Comparison of ENCODE assay signal across 8 mouse cellular contexts in genomic region chr13:14040186-14040585, GRCm38 (mm10). TPM values are rescaled to one million over a fixed set of nuclear protein-coding genes. Genes with fewer than 3 reads are reported as not detected.
DNase-seq lines count a peak whose midpoint lies in the region; ATAC-seq and TF ChIP-seq lines count a peak whose summit lies in the region.

No protein-coding gene starts in this region.

- peak overlapping the region; percentile 70 for H3K4me3 ChIP-seq in embryonic facial prominence, embryonic 11.5 days (ENCODE audit: low read depth, low read length)
- peak overlapping the region; percentile 72 for H3K4me3 ChIP-seq in hindbrain, embryonic 16.5 days (ENCODE audit: low read length)
- H3K4me3 ChIP-seq in midbrain, postnatal 0 days (ENCODE audit: low read depth, low read length), result peak overlapping the region; percentile 41

- H3K36me3 ChIP-seq in embryonic facial prominence, embryonic 11.5 days (replicated peaks; ENCODE audit: control insufficient read depth, insufficient read depth, low read depth, low read length), result no peaks in the 10 kb centered on the region
- no peaks in the 10 kb centered on the region for H3K36me3 ChIP-seq in hindbrain, embryonic 16.5 days (ENCODE audit: control insufficient read depth, insufficient read depth, low read length)
- no peaks in the 10 kb centered on the region for H3K36me3 ChIP-seq in midbrain, postnatal 0 days (ENCODE audit: insufficient read depth, low read length)

- TF ChIP-seq CTCF in midbrain, postnatal 0 days (IDR thresholded peaks at IDR 0.05), result no peak

- peak; percentile 38 for DNase-seq in adrenal gland, adult 2 months
- DNase-seq in adrenal gland, postnatal 4 days (ENCODE audit: low spot score in 2 of 2), result no peak
- peak; percentile 45 for DNase-seq in 3134 (ENCODE audit: extremely low read depth, insufficient read length, low spot score)
- no peak for DNase-seq in embryonic facial prominence, embryonic 11.5 days (ENCODE audit: low spot score)
- peak; percentile 43 for DNase-seq in midbrain, postnatal 0 days (ENCODE audit: low spot score)
- DNase-seq in left cerebral cortex, postnatal 36 days (ENCODE audit: low spot score in 2 of 2), result no peak
- no peak for DNase-seq in right cerebral cortex, postnatal 4 days

- H3K9me3 ChIP-seq in embryonic facial prominence, embryonic 11.5 days (replicated peaks; ENCODE audit: control insufficient read depth, low read length), result no peaks in the 10 kb centered on the region
- H3K9me3 ChIP-seq in hindbrain, embryonic 16.5 days (ENCODE audit: control insufficient read depth, low read length), result no peaks in the 10 kb centered on the region
- H3K9me3 ChIP-seq in midbrain, postnatal 0 days (ENCODE audit: low read length), result no peaks in the 10 kb centered on the region

- ATAC-seq in embryonic facial prominence, embryonic 11.5 days (replicated peaks; ENCODE audit: insufficient number of reproducible peaks, low FRiP score, low TSS enrichment, low read depth), result no peak
- no peak for ATAC-seq in hindbrain, embryonic 16.5 days
- ATAC-seq in midbrain, postnatal 0 days (ENCODE audit: low FRiP score), result no peak

- peak overlapping the region; percentile 92 for H3K9ac ChIP-seq in embryonic facial prominence, embryonic 11.5 days (replicated peaks; ENCODE audit: low read length)
- peak overlapping the region; percentile 86 for H3K9ac ChIP-seq in hindbrain, embryonic 16.5 days (ENCODE audit: low read depth, low read length)
- H3K9ac ChIP-seq in midbrain, postnatal 0 days (replicated peaks; ENCODE audit: low read length, poor library complexity, severe bottlenecking), result peak overlapping the region; percentile 71; the same call in 1 of the 2 replicates

- 66% methylated on average over 5 of the region's 5 CpGs for WGBS in embryonic facial prominence, embryonic 11.5 days
- WGBS in hindbrain, embryonic 16.5 days, result 36% methylated on average over 5 of the region's 5 CpGs
- 56% methylated on average over 5 of the region's 5 CpGs for WGBS in midbrain, postnatal 0 days

- H3K4me2 ChIP-seq in embryonic facial prominence, embryonic 11.5 days (ENCODE audit: low read depth, low read length), result peak overlapping the region; percentile 50
- H3K4me2 ChIP-seq in hindbrain, embryonic 16.5 days (ENCODE audit: low read length), result peak overlapping the region; percentile 56
- H3K4me2 ChIP-seq in midbrain, postnatal 0 days (ENCODE audit: low read depth, low read length, poor library complexity, severe bottlenecking), result peak overlapping the region; percentile 58

- intact Hi-C loops in left cerebral cortex, postnatal 36 days (cut with DNase I), result no loop called here

- H3K27ac ChIP-seq in embryonic facial prominence, embryonic 11.5 days (replicated peaks; ENCODE audit: low read depth, low read length), result no peak overlapping the region
- H3K27ac ChIP-seq in hindbrain, embryonic 16.5 days (ENCODE audit: low read depth, low read length), result peak overlapping the region; percentile 98
- no peak overlapping the region for H3K27ac ChIP-seq in midbrain, postnatal 0 days (ENCODE audit: low read depth, low read length)

- H3K27me3 ChIP-seq in embryonic facial prominence, embryonic 11.5 days (ENCODE audit: control insufficient read depth, insufficient read depth, low read length), result no peaks in the 10 kb centered on the region
- H3K27me3 ChIP-seq in hindbrain, embryonic 16.5 days (replicated peaks; ENCODE audit: control insufficient read depth, insufficient read depth, low read length), result no peaks in the 10 kb centered on the region
- no peaks in the 10 kb centered on the region for H3K27me3 ChIP-seq in midbrain, postnatal 0 days (ENCODE audit: insufficient read depth, low read length)

- H3K4me1 ChIP-seq in embryonic facial prominence, embryonic 11.5 days (ENCODE audit: control insufficient read depth, insufficient read depth, low read length), result no peaks in the 10 kb centered on the region
- peaks cover 10% of the 10 kb centered on the region for H3K4me1 ChIP-seq in hindbrain, embryonic 16.5 days (ENCODE audit: control insufficient read depth, insufficient read depth, low read depth, low read length)
- H3K4me1 ChIP-seq in midbrain, postnatal 0 days (ENCODE audit: insufficient read depth, low read length), result peaks cover 3% of the 10 kb centered on the region; the same call in 1 of the 2 replicates

RNA-seq across cellular contexts. Expression of gene Tbce, which starts 0.7 kb away (rescaled TPM):
- 10 to 100 TPM; 35.2 to 45.3 TPM for total RNA-seq in adrenal gland, adult 2 months (2021)
- polyA plus RNA-seq in adrenal gland, adult 2 months (2012; rRNA removed), result 5.4 and 8.4 TPM in 2 replicates
- total RNA-seq in adrenal gland, postnatal 4 days (2021), result 10 to 100 TPM; 62.0 to 63.5 TPM
- polyA plus RNA-seq in embryonic facial prominence, embryonic 11.5 days (2014; fragmentation: Nextera tagmentation; extraction: Ambion mirVana), result 57.4 and 67.7 TPM in 2 replicates
- 98.4 and 102 TPM in 2 replicates for polyA plus RNA-seq in hindbrain, embryonic 16.5 days (2015; fragmentation: Nextera tagmentation; extraction: Ambion mirVana)
- total RNA-seq in midbrain, postnatal 0 days (2014; rRNA removed), result 61.3 and 97.6 TPM in 2 replicates
- polyA plus RNA-seq in midbrain, postnatal 0 days (2015; fragmentation: Nextera tagmentation; extraction: Ambion mirVana), result 91.2 and 93.0 TPM in 2 replicates
- 10 to 100 TPM; 55.6 to 91.8 TPM for total RNA-seq in left cerebral cortex, postnatal 36 days (2021)

RNA-seq across cellular contexts. Expression of gene Arid4b, which starts 22.8 kb away (rescaled TPM):
- 10 to 100 TPM; 25.5 to 34.6 TPM for total RNA-seq in adrenal gland, adult 2 months (2021)
- polyA plus RNA-seq in adrenal gland, adult 2 months (2012; rRNA removed), result 5.5 TPM in 2 replicates
- 10 to 100 TPM; 42.0 to 45.9 TPM for total RNA-seq in adrenal gland, postnatal 4 days (2021)
- 77.6 and 85.0 TPM in 2 replicates for polyA plus RNA-seq in embryonic facial prominence, embryonic 11.5 days (2014; fragmentation: Nextera tagmentation; extraction: Ambion mirVana)
- 64.0 and 65.7 TPM in 2 replicates for polyA plus RNA-seq in hindbrain, embryonic 16.5 days (2015; fragmentation: Nextera tagmentation; extraction: Ambion mirVana)
- 25.6 and 30.2 TPM in 2 replicates for total RNA-seq in midbrain, postnatal 0 days (2014; rRNA removed)
- 58.0 and 61.7 TPM in 2 replicates for polyA plus RNA-seq in midbrain, postnatal 0 days (2015; fragmentation: Nextera tagmentation; extraction: Ambion mirVana)
- 10 to 100 TPM; 39.5 to 55.9 TPM for total RNA-seq in left cerebral cortex, postnatal 36 days (2021)

RNA-seq across cellular contexts. Expression of gene Ggps1, which starts 23.1 kb away (rescaled TPM):
- 10 to 100 TPM; 37.4 to 37.6 TPM for total RNA-seq in adrenal gland, adult 2 months (2021)
- polyA plus RNA-seq in adrenal gland, adult 2 months (2012; rRNA removed), result 2.6 and 2.9 TPM in 2 replicates
- 10 to 100 TPM; 41.8 to 45.9 TPM for total RNA-seq in adrenal gland, postnatal 4 days (2021)
- 69.9 and 75.6 TPM in 2 replicates for polyA plus RNA-seq in embryonic facial prominence, embryonic 11.5 days (2014; fragmentation: Nextera tagmentation; extraction: Ambion mirVana)
- polyA plus RNA-seq in hindbrain, embryonic 16.5 days (2015; fragmentation: Nextera tagmentation; extraction: Ambion mirVana), result 73.7 and 79.9 TPM in 2 replicates
- 88.5 and 96.8 TPM in 2 replicates for total RNA-seq in midbrain, postnatal 0 days (2014; rRNA removed)
- polyA plus RNA-seq in midbrain, postnatal 0 days (2015; fragmentation: Nextera tagmentation; extraction: Ambion mirVana), result 77.3 and 78.6 TPM in 2 replicates
- total RNA-seq in left cerebral cortex, postnatal 36 days (2021), result 10 to 100 TPM; 64.1 to 66.1 TPM

Comparison
In these comparisons a context has a peak if more than half of its experiments do, and no peak if none do; other contexts are left out.
1. DNase-seq: peak in adrenal gland, adult 2 months (single experiment), 3134 (single experiment) and midbrain, postnatal 0 days (single experiment); none in adrenal gland, postnatal 4 days (0 of 2), embryonic facial prominence, embryonic 11.5 days (single experiment), left cerebral cortex, postnatal 36 days (0 of 2) and right cerebral cortex, postnatal 4 days (single experiment).
2. Peak in every context shown above with its lines, with median percentiles within 50 percentile points of each other: H3K4me2 ChIP-seq, H3K4me3 ChIP-seq and H3K9ac ChIP-seq.